Mouse (Mus musculus) lung, postnatal 0 days (tissue): ENCODE data around the gene Osbp. TPM values are rescaled to one million over a fixed set of nuclear protein-coding genes. Genes with fewer than 3 reads are reported as not detected.

Source experiments
- ATAC-seq: fragments of 200-750 bp; cut with Nextera tagmentation; 2 replicates; pipeline ENCODE4 v1.8.0; 2017; ENCODE audit warnings: moderate library complexity
- DNase-seq: peaks from one replicate; pipeline ENCODE4 v3.0.0-alpha.2; 2016; ENCODE audit warnings: low spot score
- H3K27ac ChIP-seq: fragments of 300-500 bp; sonication (generic); 2 replicates; pipeline ENCODE4 v1.5.1; 2014; ENCODE audit warnings: antibody characterized with exemption, mild to moderate bottlenecking, low read length, mixed read lengths
- H3K27me3 ChIP-seq: fragments of 300-500 bp; sonication (generic); replicated peaks from 2 replicates; pipeline ENCODE4 v1.6.1; 2014; ENCODE audit warnings: low read length, mixed read lengths; ENCODE audit not compliant: insufficient read depth
- H3K36me3 ChIP-seq: fragments of 300-500 bp; sonication (generic); 2 replicates; pipeline ENCODE4 v1.6.1; 2014; ENCODE audit warnings: low read length, mixed read lengths; ENCODE audit not compliant: insufficient read depth
- H3K4me1 ChIP-seq: fragments of 300-500 bp; sonication (generic); 2 replicates; pipeline ENCODE4 v1.6.1; 2014; ENCODE audit warnings: antibody characterized with exemption, low read depth, low read length, mixed read lengths; ENCODE audit not compliant: insufficient read depth
- H3K4me2 ChIP-seq: fragments of 300-500 bp; sonication (generic); replicated peaks from 2 replicates; pipeline ENCODE4 v1.6.1; 2014; ENCODE audit warnings: low read depth, mild to moderate bottlenecking, low read length, moderate library complexity, mixed read lengths
- H3K4me3 ChIP-seq: fragments of 300-500 bp; sonication (generic); 2 replicates; pipeline ENCODE4 v1.5.1; 2014; ENCODE audit warnings: low read depth, low read length
- H3K9ac ChIP-seq: fragments of 300-500 bp; sonication (generic); replicated peaks from 2 replicates; pipeline ENCODE4 v1.6.1; 2014; ENCODE audit warnings: low read depth, mild to moderate bottlenecking
- H3K9me3 ChIP-seq: fragments of 300-500 bp; sonication (generic); 2 replicates; pipeline ENCODE4 v1.6.1; 2016; ENCODE audit warnings: low read length, mixed read lengths
- CTCF ChIP-seq: IDR thresholded peaks from 2 replicates; pipeline ENCODE4 v1.5.1; 2016; ENCODE audit warnings: antibody characterized with exemption, mild to moderate bottlenecking
- EP300 ChIP-seq: IDR thresholded peaks from 2 replicates; pipeline ENCODE4 v1.6.1; 2016; ENCODE audit warnings: antibody characterized with exemption, mild to moderate bottlenecking, control low read depth
- WGBS: fragments of 180-500 bp; shearing (Covaris S2); extraction: QIAGEN DNeasy Blood & Tissue Kit; methylation state at CpG from one replicate; pipeline ENCODE4 v1.1.7; 2014; 5-methylcytosine and 5-hydroxymethylcytosine counted together
- polyA plus RNA-seq: library from polyadenylated mRNA; unstranded; fragments of >200 nt; fragmentation: Nextera tagmentation; extraction: Ambion mirVana; gene quantifications from 2 replicates; pipeline ENCODE4 v1.2.1, GENCODE M21; 2015

The Osbp gene
- polyA plus RNA-seq, 1 experiment from 2014 or later = 4.6 TPM

- Histone ChIP-seq H3K27me3 (no peaks in the 10 kb centered on the region), H3K4me1 (no peaks in the 10 kb centered on the region), H3K4me2 (no peak overlapping the region), H3K4me3 (no peak overlapping the region), H3K27ac (no peak overlapping the region), H3K9me3 (no peaks in the 10 kb centered on the region), H3K9ac (no peak overlapping the region), H3K36me3 (no peaks in the 10 kb centered on the region)
- WGBS = 35% methylated on average over 1 of the region's 1 CpGs
- ATAC-seq = no peak
- DNase-seq = no peak
- TF ChIP-seq CTCF (no peak), EP300 (no peak)
Measured at GRCm38 (mm10) chr19:11949878-11950277, 15.9 kb upstream of the Osbp start.

GRCm38 (mm10) chr19:11950747-11951146 lies 15.0 kb upstream of the Osbp start:
- Histone ChIP-seq H3K27me3 (no peaks in the 10 kb centered on the region), H3K9ac (no peak overlapping the region), H3K9me3 (no peaks in the 10 kb centered on the region), H3K4me3 (no peak overlapping the region), H3K27ac (no peak overlapping the region), H3K36me3 (no peaks in the 10 kb centered on the region), H3K4me1 (no peaks in the 10 kb centered on the region), H3K4me2 (no peak overlapping the region)
- DNase-seq (no peak), ATAC-seq (no peak)
- WGBS = 66% methylated on average over 7 of the region's 7 CpGs
- TF ChIP-seq EP300 = no peak
- TF ChIP-seq CTCF = no peak

- H3K9me3 ChIP-seq = no peaks in the 10 kb centered on the region
- WGBS = 46% methylated on average over 6 of the region's 6 CpGs
- ATAC-seq (no peak), DNase-seq (no peak)
- H3K4me1 ChIP-seq = no peaks in the 10 kb centered on the region
- TF ChIP-seq EP300 (no peak), CTCF (no peak; the same call in 1 of the 2 replicates)
- H3K9ac ChIP-seq = no peak overlapping the region
- no peaks in the 10 kb centered on the region for H3K36me3 ChIP-seq
- H3K4me3 ChIP-seq = no peak overlapping the region
- H3K27me3 ChIP-seq = no peaks in the 10 kb centered on the region
- H3K4me2 ChIP-seq = no peak overlapping the region
- no peak overlapping the region for H3K27ac ChIP-seq
Measured at GRCm38 (mm10) chr19:11954206-11954605, 11.5 kb upstream of the Osbp start.

- Histone ChIP-seq H3K27me3 (no peaks in the 10 kb centered on the region), H3K27ac (no peak overlapping the region), H3K9ac (no peak overlapping the region), H3K4me2 (no peak overlapping the region), H3K4me3 (no peak overlapping the region), H3K4me1 (no peaks in the 10 kb centered on the region), H3K9me3 (no peaks in the 10 kb centered on the region), H3K36me3 (no peaks in the 10 kb centered on the region)
- DNase-seq = no peak
- no peak for TF ChIP-seq EP300
- TF ChIP-seq CTCF = no peak
- no peak for ATAC-seq
- WGBS = 80% methylated on average over 5 of the region's 5 CpGs
Measured at GRCm38 (mm10) chr19:11956636-11957035, 9.1 kb upstream of the Osbp start.

GRCm38 (mm10) chr19:11957396-11957795 lies 8.3 kb upstream of the Osbp start:
- Histone ChIP-seq H3K9me3 (no peaks in the 10 kb centered on the region), H3K4me2 (no peak overlapping the region), H3K27ac (no peak overlapping the region), H3K9ac (no peak overlapping the region), H3K4me3 (no peak overlapping the region), H3K27me3 (no peaks in the 10 kb centered on the region), H3K36me3 (no peaks in the 10 kb centered on the region), H3K4me1 (no peaks in the 10 kb centered on the region)
- DNase-seq = no peak
- no peak for ATAC-seq
- WGBS = 88% methylated on average over 5 of the region's 5 CpGs
- TF ChIP-seq EP300 (no peak), CTCF (no peak)

- WGBS = 78% methylated on average over 8 of the region's 8 CpGs
- H3K9ac ChIP-seq = no peak overlapping the region
Measured at GRCm38 (mm10) chr19:11957846-11958245, 7.9 kb upstream of the Osbp start.

GRCm38 (mm10) chr19:11964266-11964665 lies 1.5 kb upstream of the Osbp start:
- ATAC-seq (no peak), DNase-seq (no peak)
- no peak overlapping the region for H3K4me3 ChIP-seq
- no peaks in the 10 kb centered on the region for H3K27me3 ChIP-seq
- no peaks in the 10 kb centered on the region for H3K36me3 ChIP-seq
- no peak overlapping the region for H3K4me2 ChIP-seq
- peaks cover 11% of the 10 kb centered on the region; the same call in 1 of the 2 replicates for H3K4me1 ChIP-seq
- no peaks in the 10 kb centered on the region for H3K9me3 ChIP-seq
- H3K27ac ChIP-seq = no peak overlapping the region
- TF ChIP-seq CTCF = peak; percentile 45
- no peak for TF ChIP-seq EP300
- H3K9ac ChIP-seq = no peak overlapping the region
- 100% methylated on average over 1 of the region's 1 CpGs for WGBS

More at GRCm38 (mm10) chr19:11957846-11958245, 7.9 kb upstream of the Osbp start:
- no peaks in the 10 kb centered on the region for H3K9me3 ChIP-seq
- DNase-seq = no peak
- no peaks in the 10 kb centered on the region for H3K4me1 ChIP-seq
- H3K4me2 ChIP-seq = no peak overlapping the region
- no peak overlapping the region for H3K27ac ChIP-seq
- H3K36me3 ChIP-seq = no peaks in the 10 kb centered on the region
- H3K27me3 ChIP-seq = no peaks in the 10 kb centered on the region
- H3K4me3 ChIP-seq = no peak overlapping the region
- ATAC-seq = no peak
- TF ChIP-seq EP300 (no peak), CTCF (no peak)
